In genomic region chr10:5079945-5080468, GRCm38 (mm10) we compare ENCODE assay signal across 10 mouse cellular contexts. TPM values are rescaled to one million over a fixed set of nuclear protein-coding genes. Genes with fewer than 3 reads are reported as not detected.
DNase-seq lines count a peak whose midpoint lies in the region; ATAC-seq and TF ChIP-seq lines count a peak whose summit lies in the region.
"Had no signal": no experiment of that assay in that cellular context is flagged by ENCODE, and none has a peak within 500 bp of the region (broad histone marks: within the 10 kb centered on the region; RNA-seq: fewer than 3 reads in every experiment).

No protein-coding gene starts in this region.

- TF ChIP-seq POLR2A in CH12.LX (IDR thresholded peaks at IDR 0.05; ENCODE audit: low read depth, low read length): no peak

- no peak for TF ChIP-seq EP300 in CH12.LX (IDR thresholded peaks at IDR 0.05; ENCODE audit: low read length)
- TF ChIP-seq EP300 in heart, postnatal 0 days (IDR thresholded peaks at IDR 0.05; ENCODE audit: low read depth): no peak

- ATAC-seq in intestine, embryonic 14.5 days (replicated peaks; ENCODE audit: low FRiP score, low TSS enrichment, low read depth): 0 out of 2 replicates have a peak, but pooled peaks have one; percentile 50
- ATAC-seq in intestine, postnatal 0 days: no peak
- peak; percentile 49; the same call in 1 of the 2 replicates for ATAC-seq in heart, postnatal 0 days (ENCODE audit: insufficient read depth, low read depth)
- peak; percentile 24; the same call in 1 of the 2 replicates for ATAC-seq in liver, embryonic 16.5 days (ENCODE audit: low read depth)
- no peak for ATAC-seq in activated CD4-positive, CD25-positive, alpha-beta regulatory T cell, adult 4 months

- no peak overlapping the region for H3K4me3 ChIP-seq in intestine, embryonic 14.5 days (ENCODE audit: low read depth, low read length)
- no peak overlapping the region for H3K4me3 ChIP-seq in intestine, postnatal 0 days (ENCODE audit: low read depth, low read length)
- no peak overlapping the region for H3K4me3 ChIP-seq in CH12.LX (replicated peaks in 1 of 3; ENCODE audit: low read depth in 2 of 3, low read length in 2 of 3, poor library complexity in 1 of 3)
- H3K4me3 ChIP-seq in heart, postnatal 0 days (ENCODE audit: low read depth, low read length): no peak overlapping the region
- H3K4me3 ChIP-seq in liver, embryonic 16.5 days (ENCODE audit: low read depth, low read length): no peak overlapping the region

- in situ Hi-C loops in CH12.LX (cut with MboI; ENCODE audit: low pct_ligation_motif_present, low pct_unique_long_range_greater_than_20kb, low sequenced_read_pairs): no loop called here

- no peaks in the 10 kb centered on the region for H3K79me2 ChIP-seq in CH12.LX (replicated peaks; ENCODE audit: control insufficient read depth, extremely low read depth, insufficient read depth, poor library complexity, severe bottlenecking)

- WGBS in intestine, embryonic 14.5 days: 54% methylated on average over 9 of the region's 9 CpGs
- 51% methylated on average over 9 of the region's 9 CpGs for WGBS in intestine, postnatal 0 days
- WGBS in heart, postnatal 0 days: 19% methylated on average over 9 of the region's 9 CpGs
- WGBS in liver, embryonic 16.5 days (ENCODE audit: insufficient replicate concordance): 38% methylated on average over 9 of the region's 9 CpGs

- peak; percentile 53 for DNase-seq in intestine, embryonic 14.5 days (ENCODE audit: low spot score)
- no peak for DNase-seq in CH12.LX (ENCODE audit: extremely low read depth)
- peak; percentile 41 for DNase-seq in cerebellum, adult 11 months
- peak; percentile 53 for DNase-seq in heart, postnatal 0 days (ENCODE audit: low spot score)
- peak; percentile 4 to 9 for DNase-seq in thymus, postnatal 10 days (ENCODE audit: low spot score in 2 of 2)

- TF ChIP-seq CTCF in intestine, postnatal 0 days (IDR thresholded peaks at IDR 0.05; ENCODE audit: low read depth): no peak
- no peak for TF ChIP-seq CTCF in CH12.LX (conservative IDR thresholded peaks at IDR 0.05 in 1 of 2, IDR thresholded peaks at IDR 0.05 in 1 of 2; ENCODE audit: low read depth in 2 of 2, low read length in 2 of 2)
- no peak for TF ChIP-seq CTCF in heart, postnatal 0 days (IDR thresholded peaks at IDR 0.05; ENCODE audit: low read depth)

- peaks cover 6% of the 10 kb centered on the region for H3K36me3 ChIP-seq in intestine, embryonic 14.5 days (ENCODE audit: control insufficient read depth, insufficient read depth, low read length)
- peaks cover 8% of the 10 kb centered on the region; the same call in 1 of the 2 replicates for H3K36me3 ChIP-seq in intestine, postnatal 0 days (ENCODE audit: control insufficient read depth, insufficient read depth)
- H3K36me3 ChIP-seq in CH12.LX (replicated peaks in 1 of 2; ENCODE audit: control insufficient read depth in 1 of 2, insufficient read depth in 1 of 2, low read length in 1 of 2): peaks cover 0 to 7% of the 10 kb centered on the region in 2 experiments
- peaks cover 18% of the 10 kb centered on the region for H3K36me3 ChIP-seq in heart, postnatal 0 days (replicated peaks; ENCODE audit: control insufficient read depth, insufficient read depth, low read length)
- H3K36me3 ChIP-seq in liver, embryonic 16.5 days (ENCODE audit: control insufficient read depth, insufficient read depth): no peaks in the 10 kb centered on the region

- H3K4me2 ChIP-seq in intestine, embryonic 14.5 days (ENCODE audit: low read length): no peak overlapping the region
- H3K4me2 ChIP-seq in intestine, postnatal 0 days (replicated peaks; ENCODE audit: low read depth): no peak overlapping the region
- no peak overlapping the region for H3K4me2 ChIP-seq in CH12.LX (ENCODE audit: insufficient read depth, low read depth, poor library complexity, severe bottlenecking)
- H3K4me2 ChIP-seq in heart, postnatal 0 days (ENCODE audit: low read depth, low read length): no peak overlapping the region
- no peak overlapping the region for H3K4me2 ChIP-seq in liver, embryonic 16.5 days (ENCODE audit: low read depth, low read length)

- H3K9me3 ChIP-seq in intestine, embryonic 14.5 days (ENCODE audit: control insufficient read depth, low read length): no peaks in the 10 kb centered on the region
- no peaks in the 10 kb centered on the region for H3K9me3 ChIP-seq in intestine, postnatal 0 days (ENCODE audit: control insufficient read depth)
- no peaks in the 10 kb centered on the region for H3K9me3 ChIP-seq in CH12.LX (replicated peaks; ENCODE audit: low read length)
- no peaks in the 10 kb centered on the region for H3K9me3 ChIP-seq in heart, postnatal 0 days (replicated peaks; ENCODE audit: control insufficient read depth, low read length)
- H3K9me3 ChIP-seq in liver, embryonic 16.5 days (replicated peaks; ENCODE audit: control insufficient read depth, low read length): no peaks in the 10 kb centered on the region

- no peaks in the 10 kb centered on the region for H3K27me3 ChIP-seq in intestine, embryonic 14.5 days (replicated peaks; ENCODE audit: control insufficient read depth, insufficient read depth, low read length)
- no peaks in the 10 kb centered on the region for H3K27me3 ChIP-seq in intestine, postnatal 0 days (replicated peaks; ENCODE audit: control insufficient read depth, insufficient read depth, low read length)
- no peaks in the 10 kb centered on the region for H3K27me3 ChIP-seq in CH12.LX (replicated peaks)
- no peaks in the 10 kb centered on the region for H3K27me3 ChIP-seq in heart, postnatal 0 days (ENCODE audit: control insufficient read depth, insufficient read depth, low read length)
- no peaks in the 10 kb centered on the region for H3K27me3 ChIP-seq in liver, embryonic 16.5 days (ENCODE audit: control insufficient read depth, insufficient read depth, low read depth, low read length)

- 0 out of 2 replicates have a peak, but pooled peaks cover 3% of the 10 kb centered on the region for H3K4me1 ChIP-seq in intestine, embryonic 14.5 days (replicated peaks; ENCODE audit: control insufficient read depth, insufficient read depth, low read length)
- H3K4me1 ChIP-seq in intestine, postnatal 0 days (replicated peaks; ENCODE audit: control insufficient read depth, insufficient read depth, low read length): no peaks in the 10 kb centered on the region
- H3K4me1 ChIP-seq in CH12.LX (ENCODE audit: control insufficient read depth in 1 of 2, insufficient read depth in 2 of 2): no peaks in the 10 kb centered on the region
- 0 out of 2 replicates have a peak, but pooled peaks cover 5% of the 10 kb centered on the region for H3K4me1 ChIP-seq in heart, postnatal 0 days (ENCODE audit: control insufficient read depth, insufficient read depth)
- H3K4me1 ChIP-seq in liver, embryonic 16.5 days (ENCODE audit: control insufficient read depth, low read depth, low read length): no peaks in the 10 kb centered on the region

- no peak for TF ChIP-seq RAD21 in CH12.LX (IDR thresholded peaks at IDR 0.05; ENCODE audit: low read depth, low read length)

- H3K27ac ChIP-seq in intestine, embryonic 14.5 days (ENCODE audit: low read depth): peak overlapping the region; percentile 1; the same call in 1 of the 2 replicates
- H3K27ac ChIP-seq in intestine, postnatal 0 days (ENCODE audit: low read depth, low read length): no peak overlapping the region
- no peak overlapping the region for H3K27ac ChIP-seq in CH12.LX (ENCODE audit: insufficient read depth, low read depth)
- peak overlapping the region; percentile 1; the same call in 1 of the 2 replicates for H3K27ac ChIP-seq in heart, postnatal 0 days (ENCODE audit: low read depth)
- no peak overlapping the region for H3K27ac ChIP-seq in liver, embryonic 16.5 days (ENCODE audit: low read length)

- dilution Hi-C loops in CH12.LX (cut with MboI; ENCODE audit: extremely low pct_ligation_motif_present, extremely low pct_unique_long_range_greater_than_20kb, low sequenced_read_pairs): no loop called here

- no peak overlapping the region for H3K9ac ChIP-seq in intestine, embryonic 14.5 days (ENCODE audit: low read length)
- no peak overlapping the region for H3K9ac ChIP-seq in intestine, postnatal 0 days (ENCODE audit: low read depth, low read length)
- no peak overlapping the region for H3K9ac ChIP-seq in CH12.LX (ENCODE audit: insufficient read depth, low read depth)
- no peak overlapping the region for H3K9ac ChIP-seq in heart, postnatal 0 days (replicated peaks; ENCODE audit: low read depth, low read length)
- no peak overlapping the region for H3K9ac ChIP-seq in liver, embryonic 16.5 days (ENCODE audit: low read depth, low read length)

TF ChIP-seq in CH12.LX, 34 proteins besides CTCF, POLR2A, EP300 and RAD21:
- TF ChIP-seq NRF1 (IDR thresholded peaks at IDR 0.05; ENCODE audit: low read depth, low read length) (no peak), ZNF384 (IDR thresholded peaks at IDR 0.05; ENCODE audit: low read depth, low read length) (peak; percentile 65)

RNA-seq across cellular contexts. Expression of gene Gm10097, which starts 11.0 kb away (rescaled TPM):
- 0.30 and 0.40 TPM in 2 replicates for polyA plus RNA-seq in intestine, embryonic 14.5 days (2014; fragmentation: Nextera tagmentation; extraction: Ambion mirVana)
- polyA plus RNA-seq in intestine, postnatal 0 days (2015; fragmentation: Nextera tagmentation; extraction: Ambion mirVana): 0.14 and 0.18 TPM in 2 replicates
- total RNA-seq in CH12.LX (2012; rRNA removed): not detected in 2 replicates
- total RNA-seq in CH12.LX (2014; rRNA removed): not detected in 2 replicates
- polyA plus RNA-seq in CH12.LX (2012; ENCODE audit: insufficient read length, low read depth): not detected in 2 replicates
- total RNA-seq in heart, postnatal 0 days (2014; rRNA removed; ENCODE audit: low replicate concordance): 0.15 and 0.88 TPM in 2 replicates
- polyA plus RNA-seq in heart, postnatal 0 days (2015; fragmentation: Nextera tagmentation; extraction: Ambion mirVana): 1.1 and 1.2 TPM in 2 replicates
- 0.09 and 0.13 TPM in 2 replicates for polyA plus RNA-seq in liver, embryonic 16.5 days (2015; fragmentation: Nextera tagmentation; extraction: Ambion mirVana)
- polyA plus RNA-seq in activated CD4-positive, CD25-positive, alpha-beta regulatory T cell, adult 4 months (2017; shearing (Covaris generic)): not detected
- total RNA-seq: layer of hippocampus, adult 8-10 months had no signal
- polyA plus RNA-seq: spleen, adult 2 months had no signal

Comparison
In these comparisons a context has a peak if more than half of its experiments do, and no peak if none do; other contexts are left out.
1. ATAC-seq: peak in intestine, embryonic 14.5 days (single experiment), heart, postnatal 0 days (single experiment) and liver, embryonic 16.5 days (single experiment); none in intestine, postnatal 0 days (single experiment) and activated CD4-positive, CD25-positive, alpha-beta regulatory T cell, adult 4 months (single experiment).
2. H3K27ac ChIP-seq: peak in intestine, embryonic 14.5 days (single experiment) and heart, postnatal 0 days (single experiment); none in intestine, postnatal 0 days (single experiment), CH12.LX (single experiment) and liver, embryonic 16.5 days (single experiment).